Mouse (Mus musculus): ENCODE results near the gene Slc19a3. TPM values are rescaled to one million over a fixed set of nuclear protein-coding genes. Genes with fewer than 3 reads are reported as not detected.

Gene Slc19a3
- total and polyA plus RNA-seq, 2 experiments from 2014 or later: 1.7 to 1.8 TPM

DNA sequence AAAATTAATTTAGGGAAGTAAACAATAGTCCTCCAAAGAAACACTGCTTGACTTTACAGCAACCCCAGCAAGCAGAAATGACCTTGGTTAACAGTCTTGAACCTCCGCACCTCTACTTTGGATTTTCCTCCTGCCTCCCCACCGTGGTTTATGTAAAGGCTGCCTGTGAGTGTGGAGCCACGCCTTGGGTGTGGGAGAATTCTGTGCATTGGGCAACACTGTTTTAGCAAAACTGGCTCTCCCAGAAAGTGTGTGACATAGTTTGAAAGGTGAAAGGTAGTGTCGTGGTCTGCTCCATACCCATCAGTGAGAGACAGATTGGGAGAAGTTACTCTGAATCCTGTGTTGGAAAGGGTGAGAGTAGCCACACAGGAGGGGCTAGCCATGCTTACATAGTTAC is 832 bp upstream of the Slc19a3 start:
- H3K9ac ChIP-seq (replicated peaks; ENCODE audit: low read length): no peak overlapping the region
- DNase-seq (ENCODE audit: low spot score): no peak
- H3K27me3 ChIP-seq (ENCODE audit: insufficient read depth, low read length): no peaks in the 10 kb centered on the region
- no peak overlapping the region for H3K4me3 ChIP-seq (ENCODE audit: low read length)
- H3K27ac ChIP-seq: no peak overlapping the region
- H3K4me2 ChIP-seq (ENCODE audit: low read depth, low read length): no peak overlapping the region
- no peaks in the 10 kb centered on the region for H3K36me3 ChIP-seq (ENCODE audit: insufficient read depth, low read length)
- H3K4me1 ChIP-seq (ENCODE audit: insufficient read depth, low read length): no peaks in the 10 kb centered on the region
- no peak for TF ChIP-seq CTCF (IDR thresholded peaks at IDR 0.05; ENCODE audit: low read depth)
- ATAC-seq: no peak
- WGBS: 82% methylated on average over 4 of the region's 4 CpGs
- H3K9me3 ChIP-seq (ENCODE audit: low read length): no peaks in the 10 kb centered on the region

DNA sequence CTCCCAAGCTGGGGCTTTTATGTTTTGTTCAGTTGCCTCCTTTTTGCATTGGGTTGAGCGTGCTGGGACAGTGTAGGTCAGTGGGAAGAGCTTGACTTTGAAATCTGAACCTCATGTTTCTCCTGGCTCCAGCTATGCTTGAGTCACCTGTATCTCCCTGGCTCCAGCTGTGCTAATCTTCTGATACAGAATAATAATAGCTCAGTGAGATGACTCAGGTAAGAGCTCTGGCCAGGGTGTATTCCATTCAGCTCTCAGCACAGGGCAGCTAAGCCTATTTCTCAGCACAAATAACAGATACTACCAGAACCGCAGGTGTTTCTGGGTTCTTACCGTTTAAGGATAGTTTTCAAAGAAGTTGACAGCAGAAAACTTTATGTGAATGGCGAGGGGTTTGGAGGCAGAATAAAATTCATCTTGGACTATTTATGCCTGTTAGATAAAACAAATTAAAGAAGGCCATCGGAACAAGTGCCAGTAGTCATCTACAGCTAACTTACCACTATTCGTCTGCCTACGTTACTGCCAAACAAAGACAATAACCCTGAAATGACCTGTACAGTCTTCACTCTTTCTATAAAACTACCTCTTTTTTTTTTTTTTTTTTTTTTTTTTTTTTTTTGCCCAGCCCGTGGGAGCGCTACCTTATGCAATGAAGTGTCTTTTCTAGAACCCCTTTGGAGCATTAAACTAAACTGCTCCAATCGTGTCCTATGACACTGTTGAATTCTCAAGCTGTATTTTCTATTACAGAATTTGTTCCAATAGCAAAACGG is 1.2 kb downstream of the Slc19a3 start:
- no peaks in the 10 kb centered on the region for H3K4me1 ChIP-seq (ENCODE audit: insufficient read depth, low read length)
- no peak for DNase-seq (ENCODE audit: low spot score)
- no peak overlapping the region for H3K9ac ChIP-seq (replicated peaks; ENCODE audit: low read length)
- 0 out of 2 replicates have a peak overlapping the region, but pooled peaks have one; percentile 52 for H3K4me3 ChIP-seq (ENCODE audit: low read length)
- no peak for TF ChIP-seq CTCF (IDR thresholded peaks at IDR 0.05; ENCODE audit: low read depth)
- no peaks in the 10 kb centered on the region for H3K27me3 ChIP-seq (ENCODE audit: insufficient read depth, low read length)
- H3K36me3 ChIP-seq (ENCODE audit: insufficient read depth, low read length): no peaks in the 10 kb centered on the region
- WGBS: 71% methylated on average over 11 of the region's 11 CpGs
- H3K4me2 ChIP-seq (ENCODE audit: low read depth, low read length): peak overlapping the region; percentile 79
- ATAC-seq: no peak
- no peaks in the 10 kb centered on the region for H3K9me3 ChIP-seq (ENCODE audit: low read length)
- H3K27ac ChIP-seq: no peak overlapping the region

DNA sequence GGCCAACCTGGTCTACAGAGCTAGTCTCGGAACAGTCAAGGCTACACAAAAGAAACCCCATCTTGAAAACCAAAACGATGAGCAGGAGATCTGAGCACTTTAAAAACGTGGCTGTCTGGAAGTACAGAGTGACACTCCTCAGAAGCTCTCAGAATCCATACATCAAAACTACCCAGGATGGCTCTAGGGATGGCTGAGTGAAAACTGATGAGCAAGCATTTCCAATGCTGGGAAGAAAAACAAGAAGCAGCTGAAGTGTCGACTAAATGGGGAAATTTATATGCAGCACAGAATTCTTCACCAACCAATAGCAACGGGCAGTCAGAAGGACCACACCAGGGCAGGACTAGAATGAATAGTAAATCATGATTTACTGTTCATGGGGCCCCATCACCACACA is 3.7 kb downstream of the Slc19a3 start:
- Histone ChIP-seq H3K4me1 (ENCODE audit: insufficient read depth, low read length) (no peaks in the 10 kb centered on the region), H3K4me3 (ENCODE audit: low read length) (no peak overlapping the region), H3K4me2 (ENCODE audit: low read depth, low read length) (no peak overlapping the region), H3K27ac (no peak overlapping the region), H3K9ac (replicated peaks; ENCODE audit: low read length) (no peak overlapping the region), H3K36me3 (ENCODE audit: insufficient read depth, low read length) (no peaks in the 10 kb centered on the region), H3K27me3 (ENCODE audit: insufficient read depth, low read length) (no peaks in the 10 kb centered on the region), H3K9me3 (ENCODE audit: low read length) (no peaks in the 10 kb centered on the region)
- no peak for DNase-seq (ENCODE audit: low spot score)
- no peak for TF ChIP-seq CTCF (IDR thresholded peaks at IDR 0.05; ENCODE audit: low read depth)
- no peak for ATAC-seq
- 67% methylated on average over 5 of the region's 5 CpGs for WGBS

DNA sequence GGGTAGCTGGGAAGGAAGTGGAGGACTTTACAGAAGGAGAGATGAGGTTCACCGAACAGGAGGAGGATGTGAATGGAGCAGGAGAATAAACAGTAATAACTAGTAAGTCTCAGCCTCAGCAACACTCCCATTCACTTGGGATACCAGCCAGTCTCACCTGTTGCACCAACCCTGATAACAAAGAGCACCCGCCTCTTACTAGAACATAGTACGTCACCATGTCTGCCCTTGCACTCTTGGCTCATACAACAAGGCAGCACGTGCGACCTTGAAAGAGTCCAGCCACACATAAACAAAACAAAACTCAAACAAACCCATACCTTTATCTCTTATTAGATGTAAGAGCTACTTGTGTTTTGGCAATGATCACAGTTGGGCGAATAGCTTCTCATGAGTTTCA is 5.7 kb downstream of the Slc19a3 start:
- 94% methylated on average over 6 of the region's 6 CpGs for WGBS
- no peaks in the 10 kb centered on the region for H3K4me1 ChIP-seq (ENCODE audit: insufficient read depth, low read length)
- H3K27me3 ChIP-seq (ENCODE audit: insufficient read depth, low read length): no peaks in the 10 kb centered on the region
- no peak overlapping the region for H3K9ac ChIP-seq (replicated peaks; ENCODE audit: low read length)
- DNase-seq (ENCODE audit: low spot score) (no peak), ATAC-seq (no peak)
- H3K4me3 ChIP-seq (ENCODE audit: low read length): no peak overlapping the region
- TF ChIP-seq CTCF (IDR thresholded peaks at IDR 0.05; ENCODE audit: low read depth): no peak
- no peaks in the 10 kb centered on the region for H3K36me3 ChIP-seq (ENCODE audit: insufficient read depth, low read length)
- H3K4me2 ChIP-seq (ENCODE audit: low read depth, low read length): no peak overlapping the region
- H3K27ac ChIP-seq: no peak overlapping the region
- no peaks in the 10 kb centered on the region for H3K9me3 ChIP-seq (ENCODE audit: low read length)

DNA sequence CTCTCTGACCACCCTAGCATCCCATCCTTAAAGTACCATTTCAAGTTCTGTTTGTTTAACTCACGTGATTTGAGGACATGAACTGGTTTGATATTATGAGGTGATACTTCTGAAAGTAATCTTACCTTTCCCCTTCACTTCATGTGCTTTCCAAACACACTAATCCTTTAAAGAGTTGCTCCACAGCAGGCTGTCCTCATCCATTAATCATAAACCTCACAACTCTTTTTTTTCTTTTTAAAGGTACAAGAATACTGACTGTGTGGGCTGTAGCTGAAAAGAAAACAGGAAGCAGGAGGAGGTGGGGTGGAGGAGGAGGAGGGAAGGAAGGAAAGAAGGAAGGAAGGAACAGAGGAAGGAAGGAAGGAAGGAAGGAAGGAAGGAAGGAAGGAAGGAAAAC is 6.3 kb downstream of the Slc19a3 start:
- Histone ChIP-seq H3K9ac (replicated peaks; ENCODE audit: low read length) (no peak overlapping the region), H3K4me1 (ENCODE audit: insufficient read depth, low read length) (no peaks in the 10 kb centered on the region), H3K4me2 (ENCODE audit: low read depth, low read length) (no peak overlapping the region), H3K27me3 (ENCODE audit: insufficient read depth, low read length) (no peaks in the 10 kb centered on the region), H3K4me3 (ENCODE audit: low read length) (no peak overlapping the region), H3K36me3 (ENCODE audit: insufficient read depth, low read length) (no peaks in the 10 kb centered on the region), H3K9me3 (ENCODE audit: low read length) (no peaks in the 10 kb centered on the region), H3K27ac (no peak overlapping the region)
- ATAC-seq (no peak), DNase-seq (ENCODE audit: low spot score) (no peak)
- 73% methylated on average over 1 of the region's 1 CpGs for WGBS
- TF ChIP-seq CTCF (IDR thresholded peaks at IDR 0.05; ENCODE audit: low read depth): no peak

DNA sequence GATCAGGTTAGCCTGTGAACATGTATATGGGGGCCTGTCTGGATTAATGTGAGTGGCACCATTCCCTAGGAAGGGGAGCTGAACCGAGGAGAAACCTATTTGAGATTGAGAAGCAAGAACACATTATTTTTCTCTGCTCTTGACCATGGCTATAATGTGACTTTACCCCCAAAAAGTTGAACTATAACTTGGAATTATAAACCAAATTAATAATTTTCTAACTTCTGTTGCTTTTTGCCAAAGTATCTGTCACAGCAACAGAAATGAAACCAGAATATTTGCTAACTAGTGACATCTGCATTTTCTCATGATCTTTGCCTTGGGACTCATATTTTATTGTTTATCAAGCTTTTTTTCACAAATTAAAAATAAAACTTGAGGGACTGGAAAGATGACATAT is 21.7 kb downstream of the Slc19a3 start:
- H3K4me1 ChIP-seq (ENCODE audit: insufficient read depth, low read length): no peaks in the 10 kb centered on the region
- DNase-seq (ENCODE audit: low spot score): no peak
- 63% methylated on average over 1 of the region's 1 CpGs for WGBS

DNA sequence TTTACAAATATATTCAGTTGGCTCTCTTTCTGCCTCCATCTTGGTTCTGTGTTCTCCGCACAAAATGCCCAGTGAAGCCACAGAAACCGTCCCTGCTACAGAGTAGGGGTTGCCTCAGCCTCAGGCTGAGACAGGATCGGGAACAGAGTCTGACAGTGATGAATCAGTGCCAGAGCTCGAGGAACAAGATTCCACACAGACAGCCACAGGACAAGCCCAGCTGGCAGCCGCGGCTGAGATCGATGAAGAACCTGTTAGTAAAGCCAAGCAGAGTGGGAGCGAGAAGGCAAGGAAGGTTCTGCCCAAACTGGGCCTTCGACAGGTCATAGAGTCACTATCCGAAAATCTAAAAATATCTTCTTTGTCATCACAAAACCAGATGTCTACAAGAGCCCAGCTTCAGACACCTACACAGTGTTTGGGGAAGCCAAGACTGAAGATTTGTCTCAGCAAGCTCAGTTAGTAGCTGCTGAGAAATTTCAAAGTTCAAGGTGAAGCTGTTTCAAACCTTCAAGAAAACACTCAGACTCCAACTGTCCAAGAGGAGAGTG is 22.8 kb downstream of the Slc19a3 start:
- ATAC-seq (no peak), DNase-seq (ENCODE audit: low spot score) (no peak)
- no peak for TF ChIP-seq CTCF (IDR thresholded peaks at IDR 0.05; ENCODE audit: low read depth)
- no peaks in the 10 kb centered on the region for H3K27me3 ChIP-seq (ENCODE audit: insufficient read depth, low read length)
- H3K9ac ChIP-seq (replicated peaks; ENCODE audit: low read length): no peak overlapping the region
- no peak overlapping the region for H3K27ac ChIP-seq
- no peaks in the 10 kb centered on the region for H3K9me3 ChIP-seq (ENCODE audit: low read length)
- no peak overlapping the region for H3K4me3 ChIP-seq (ENCODE audit: low read length)
- no peaks in the 10 kb centered on the region for H3K4me1 ChIP-seq (ENCODE audit: insufficient read depth, low read length)
- WGBS: 80% methylated on average over 10 of the region's 10 CpGs
- no peaks in the 10 kb centered on the region for H3K36me3 ChIP-seq (ENCODE audit: insufficient read depth, low read length)
- no peak overlapping the region for H3K4me2 ChIP-seq (ENCODE audit: low read depth, low read length)

More for the DNA sequence above, 21.7 kb downstream of the Slc19a3 start:
- H3K4me2 ChIP-seq (ENCODE audit: low read depth, low read length): no peak overlapping the region
- H3K9ac ChIP-seq (replicated peaks; ENCODE audit: low read length): no peak overlapping the region
- H3K4me3 ChIP-seq (ENCODE audit: low read length): no peak overlapping the region
- H3K27me3 ChIP-seq (ENCODE audit: insufficient read depth, low read length): no peaks in the 10 kb centered on the region
- no peaks in the 10 kb centered on the region for H3K36me3 ChIP-seq (ENCODE audit: insufficient read depth, low read length)
- no peak for ATAC-seq
- no peaks in the 10 kb centered on the region for H3K9me3 ChIP-seq (ENCODE audit: low read length)
- no peak for TF ChIP-seq CTCF (IDR thresholded peaks at IDR 0.05; ENCODE audit: low read depth)
- H3K27ac ChIP-seq: no peak overlapping the region

Measured in hindbrain, postnatal 0 days (tissue).